Mouse (Mus musculus): ENCODE measurements at regions not wholly inside any gene's neighbourhood (a gene's known extent, or its start where the extent isn't known, plus 50 kb on each side); places are given as distances from the start of the nearest gene placed in this dataset.
"Not testable (repeated sequence)": the region's sequence is repeated elsewhere in the genome, so short reads cannot be mapped to it uniquely, and the experiment has no call there.

DNA sequence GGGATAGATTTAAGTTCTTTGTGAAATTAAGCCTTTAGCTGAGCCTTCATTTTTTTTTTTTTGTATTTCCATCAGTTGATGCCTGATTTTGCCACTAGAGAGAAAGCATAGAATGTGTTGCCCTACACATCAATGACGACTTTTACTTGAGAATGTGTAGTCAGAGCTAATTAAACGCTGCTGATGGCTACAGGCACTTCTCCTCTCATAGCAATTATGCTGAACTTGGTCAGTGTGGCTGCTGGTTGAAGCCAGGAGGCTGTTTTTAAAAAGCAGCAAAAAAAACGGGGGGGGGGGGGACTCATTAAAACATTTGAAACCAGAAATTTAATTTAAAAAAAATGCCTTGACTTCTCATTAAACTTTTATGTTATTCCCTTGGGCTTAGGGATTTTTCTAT is 324.4 kb upstream of the Nectin3 start:
- DNase-seq (ENCODE audit: low spot score in 2 of 2) = no peak
- intact Hi-C loops (cut with DNase I) = no loop called here

DNA sequence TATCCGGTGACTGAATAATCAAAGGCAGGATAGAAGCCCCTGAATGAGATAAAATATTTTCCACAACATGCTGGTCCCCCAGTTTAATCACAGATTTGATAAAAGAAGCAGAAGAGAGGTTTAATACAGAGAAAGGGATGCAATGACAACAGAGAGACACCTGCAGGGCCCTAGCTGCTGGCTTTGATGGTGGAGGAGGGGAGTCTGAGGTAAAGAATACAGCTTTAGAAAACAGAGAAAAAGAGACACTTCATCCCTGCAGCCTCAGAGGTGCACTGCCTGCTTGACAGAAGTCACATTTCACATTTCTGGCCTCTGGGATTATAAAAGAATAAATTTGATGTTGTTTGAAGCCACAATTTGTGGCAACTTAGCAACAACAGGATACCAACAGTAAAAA is 319.9 kb upstream of the Nectin3 start:
- intact Hi-C loops (cut with DNase I) = no loop called here
- DNase-seq (ENCODE audit: low spot score in 2 of 2) = no peak

DNA sequence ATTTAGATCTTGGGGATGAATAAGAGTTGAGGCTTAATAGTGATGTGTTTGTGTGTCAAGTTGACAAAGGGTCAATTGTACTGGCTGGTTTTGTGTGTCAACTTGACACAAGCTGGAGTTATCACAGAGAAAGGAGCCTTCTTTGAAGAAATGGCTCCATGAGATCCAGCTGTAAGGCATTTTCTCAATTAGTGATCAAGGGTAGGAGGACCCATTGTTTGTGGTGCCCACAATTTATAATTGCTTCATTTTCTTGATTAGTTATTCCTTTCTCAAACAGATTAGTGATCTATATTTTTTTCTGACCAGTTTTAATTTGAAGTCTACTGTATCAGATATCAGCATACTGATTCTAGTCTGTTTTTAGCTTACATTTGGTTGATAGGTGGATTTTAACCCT is 313.5 kb upstream of the Nectin3 start:
- intact Hi-C loops (cut with DNase I); DNase-seq (ENCODE audit: low spot score in 2 of 2): not testable (repeated sequence)

DNA sequence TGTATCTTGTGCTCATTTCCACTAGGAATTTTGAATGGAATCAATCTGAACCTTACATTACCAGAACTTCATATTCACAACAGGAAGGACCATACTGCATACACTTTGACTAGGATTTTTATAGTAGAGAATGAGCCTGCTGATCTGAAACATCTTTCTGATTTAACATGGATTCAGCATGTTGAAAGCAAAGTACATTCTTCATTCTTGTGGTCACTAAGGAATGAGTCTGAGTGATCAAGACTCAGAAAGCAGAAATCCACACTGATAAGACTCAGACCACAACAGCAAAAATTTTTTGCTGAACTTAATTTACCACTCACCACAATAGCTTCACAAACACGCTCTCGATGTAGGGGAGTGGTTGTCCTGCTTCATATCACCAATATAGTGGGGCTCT is 309.2 kb upstream of the Nectin3 start:
- no peak for DNase-seq (ENCODE audit: low spot score in 2 of 2)
- intact Hi-C loops (cut with DNase I) = no loop called here

DNA sequence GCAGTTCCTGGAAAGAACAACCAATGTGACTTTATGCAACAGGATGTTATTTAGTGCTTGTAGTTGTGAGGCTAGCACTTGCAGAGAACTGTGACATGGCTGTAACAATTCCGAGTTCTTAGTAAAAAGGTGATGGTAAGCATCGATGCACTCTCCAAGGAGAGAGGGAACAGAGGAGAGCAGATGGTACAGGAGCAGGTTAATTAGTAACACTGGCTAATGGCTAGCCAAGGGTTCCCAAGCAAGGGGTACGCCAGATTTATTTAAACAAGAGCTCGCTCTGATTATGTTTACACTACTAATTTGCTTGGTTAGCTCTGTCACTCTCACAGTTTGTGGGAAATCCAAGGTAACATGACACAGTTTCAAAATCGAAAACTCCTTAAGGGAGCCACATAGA is 278.0 kb upstream of the Nectin3 start:
- DNase-seq (ENCODE audit: low spot score in 2 of 2) = no peak
- intact Hi-C loops (cut with DNase I) = no loop called here

DNA sequence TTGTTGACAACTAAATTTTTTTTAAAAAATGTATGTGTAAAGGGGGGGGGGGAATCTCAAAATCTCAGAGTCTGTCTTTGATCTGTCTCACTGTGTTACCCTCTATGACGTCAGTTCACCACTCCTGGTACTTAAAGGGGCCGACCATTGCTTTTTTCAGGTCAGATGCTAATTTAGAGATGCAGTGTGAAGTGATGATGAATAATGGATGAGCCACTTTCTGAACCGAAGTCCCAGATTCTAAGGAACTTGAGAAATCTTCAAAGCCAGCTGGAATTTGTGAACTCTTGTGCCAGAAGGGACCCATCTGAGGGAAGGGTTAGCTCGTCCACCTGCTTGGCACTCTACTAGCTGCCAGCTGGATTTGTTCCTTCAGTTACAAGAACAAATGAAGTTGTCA is 271.1 kb upstream of the Nectin3 start:
- intact Hi-C loops (cut with DNase I) = no loop called here
- no peak for DNase-seq (ENCODE audit: low spot score in 2 of 2)

DNA sequence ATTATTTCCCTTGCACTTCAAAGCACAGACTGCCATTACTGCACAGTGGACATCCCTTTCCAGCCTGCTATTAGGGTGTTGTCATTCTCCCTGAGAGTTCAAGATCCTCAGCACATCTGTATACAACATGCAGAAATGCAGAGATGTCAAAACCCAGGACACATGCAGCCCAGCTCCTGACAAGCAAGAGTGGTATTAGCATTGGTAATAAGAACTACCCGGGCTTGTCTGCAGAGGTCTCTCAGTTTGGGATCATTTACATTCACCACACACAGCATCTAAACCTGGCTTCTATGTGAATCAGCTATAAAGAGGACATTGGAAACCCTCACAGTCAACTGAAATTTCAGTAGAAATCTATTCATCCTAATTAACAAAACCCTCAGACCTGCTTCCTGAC is 270.1 kb upstream of the Nectin3 start:
- DNase-seq (ENCODE audit: low spot score in 2 of 2) = no peak
- intact Hi-C loops (cut with DNase I) = no loop called here

DNA sequence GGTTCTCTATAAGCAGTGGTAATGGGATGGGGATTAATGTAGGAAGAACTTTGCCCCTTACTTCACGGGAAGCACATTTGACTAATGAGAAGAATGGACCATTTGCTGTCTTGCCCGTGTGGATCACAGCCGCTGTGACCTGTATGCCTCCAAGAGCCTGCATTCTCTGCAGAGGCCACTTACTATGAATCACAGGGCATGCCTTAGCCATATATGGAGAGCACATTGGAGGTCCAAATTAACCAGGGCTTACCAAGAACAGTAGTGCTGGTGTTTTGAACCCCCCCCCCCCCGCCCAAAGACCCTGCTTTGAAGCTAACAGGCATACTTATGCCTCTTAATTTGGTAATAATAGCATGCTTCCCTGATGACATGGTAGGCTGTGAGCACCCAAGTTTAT is 236.8 kb upstream of the Nectin3 start:
- intact Hi-C loops (cut with DNase I) = no loop called here
- DNase-seq (ENCODE audit: low spot score in 2 of 2) = no peak

DNA sequence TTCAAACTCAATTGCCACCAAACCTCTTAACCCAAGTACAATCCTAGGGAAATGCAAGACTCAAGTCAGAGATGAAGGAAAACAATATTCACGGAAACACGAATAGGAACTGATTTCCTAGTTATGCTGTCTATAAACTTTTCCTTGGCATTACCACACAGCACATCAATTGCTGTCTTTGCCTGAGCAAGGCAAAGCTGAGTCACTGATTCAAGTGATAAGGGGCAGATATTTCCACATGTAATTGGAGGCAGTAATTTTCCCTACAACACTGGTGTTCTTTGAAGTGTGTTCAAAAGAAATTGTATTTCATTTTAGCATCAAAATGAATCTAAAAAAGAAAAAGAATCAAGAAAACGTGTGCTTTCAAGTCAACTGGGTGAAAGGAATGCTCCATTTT is 230.1 kb upstream of the Nectin3 start:
- DNase-seq (ENCODE audit: low spot score in 2 of 2) = no peak
- intact Hi-C loops (cut with DNase I) = no loop called here

DNA sequence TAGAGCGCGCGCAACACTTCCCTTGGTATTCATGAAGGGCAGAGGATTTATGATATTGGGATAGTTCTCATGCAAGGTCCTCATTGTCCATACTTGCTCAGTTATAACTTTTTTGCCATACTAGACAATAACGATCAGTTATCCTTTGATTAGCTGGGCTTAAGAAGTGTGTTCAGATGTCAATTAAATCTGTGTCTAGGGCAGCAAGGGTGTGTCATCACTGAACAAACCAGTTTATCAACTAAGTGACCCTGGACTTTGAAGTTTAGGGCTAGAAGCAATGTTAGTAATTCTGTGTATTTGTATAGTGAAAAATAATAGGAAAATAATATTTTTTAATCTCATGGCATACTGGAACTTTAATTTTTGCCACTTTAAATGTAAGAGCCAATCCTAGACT is 225.3 kb upstream of the Nectin3 start:
- no peak for DNase-seq (ENCODE audit: low spot score in 2 of 2)
- intact Hi-C loops (cut with DNase I) = no loop called here

DNA sequence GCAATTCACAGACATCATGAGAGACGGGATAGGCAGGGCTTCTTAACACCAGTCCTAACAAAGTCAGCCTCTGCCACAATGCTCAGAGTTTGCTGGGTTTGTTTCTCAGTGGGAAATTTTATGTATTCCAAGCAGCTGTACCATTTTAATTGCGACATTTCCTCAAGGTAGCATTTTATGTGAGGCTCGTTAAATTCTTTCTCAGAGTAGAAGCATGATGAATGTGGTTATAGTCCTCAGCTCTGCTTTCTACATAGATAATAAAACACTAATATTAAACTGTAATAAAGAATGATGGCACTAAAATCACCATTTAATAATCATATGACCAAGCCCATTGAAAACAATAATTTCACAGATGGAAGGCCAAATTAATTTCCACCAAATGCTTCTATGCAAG is 181.5 kb upstream of the Nectin3 start:
- no peak for DNase-seq (ENCODE audit: low spot score in 2 of 2)
- intact Hi-C loops (cut with DNase I) = no loop called here

DNA sequence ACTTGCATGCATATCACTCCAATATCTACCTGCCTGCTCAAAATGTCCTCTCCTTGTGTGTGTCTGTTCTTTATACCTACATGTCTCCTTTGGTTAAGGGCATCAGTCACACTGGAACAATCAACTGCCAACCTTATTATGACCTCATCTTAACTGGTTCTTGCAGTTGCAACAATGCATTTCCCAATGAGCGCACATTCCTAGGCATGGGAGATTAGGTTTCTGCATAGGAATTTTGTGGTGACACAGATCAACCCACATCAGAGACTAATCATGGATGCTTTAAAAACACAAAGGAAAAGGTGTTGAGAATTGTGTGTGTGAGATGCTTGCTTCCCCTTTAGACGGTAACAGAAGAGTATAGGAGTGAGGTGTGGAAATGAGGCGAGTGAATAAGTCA is 171.3 kb upstream of the Nectin3 start:
- intact Hi-C loops (cut with DNase I) = no loop called here
- DNase-seq (ENCODE audit: low spot score in 2 of 2) = no peak

DNA sequence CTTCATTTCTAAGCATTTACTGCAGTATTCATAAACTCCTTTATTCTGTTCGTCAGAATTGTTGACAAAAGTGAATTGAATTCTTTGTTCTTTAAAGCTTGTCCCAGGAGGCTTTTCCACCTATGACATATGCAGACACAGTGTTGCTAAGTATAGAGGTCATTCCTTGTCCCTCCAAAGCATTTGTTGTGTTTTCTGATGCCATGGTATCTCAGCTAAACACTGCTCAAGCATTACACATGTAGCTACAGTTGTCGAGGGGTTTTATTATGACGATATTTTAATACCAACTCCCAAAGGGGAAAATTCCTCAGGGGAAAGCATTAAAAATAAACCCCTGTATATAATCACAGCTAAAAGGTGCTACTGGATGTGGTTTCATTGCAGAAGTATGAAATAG is 167.2 kb upstream of the Nectin3 start:
- intact Hi-C loops (cut with DNase I) = no loop called here
- no peak for DNase-seq (ENCODE audit: low spot score in 2 of 2)

DNA sequence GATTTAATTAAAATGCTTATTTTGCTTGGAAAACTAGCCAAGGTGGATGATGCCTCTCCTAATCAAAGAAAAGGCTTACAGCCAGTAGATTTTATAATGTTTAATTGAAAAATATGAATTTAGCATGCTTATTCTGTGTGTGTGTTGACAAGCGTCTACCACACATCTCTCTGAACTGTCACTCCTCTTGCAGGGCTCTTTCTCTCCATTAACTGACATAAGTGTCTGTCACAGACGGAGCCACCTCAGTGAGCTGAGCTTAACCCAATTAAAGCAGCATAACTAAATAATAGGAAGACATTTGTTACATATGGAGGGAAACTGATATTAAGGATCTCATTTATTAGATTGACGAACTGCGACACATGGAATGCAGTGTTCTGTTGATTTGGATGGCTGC is 164.7 kb upstream of the Nectin3 start:
- DNase-seq (ENCODE audit: low spot score in 2 of 2) = no peak
- intact Hi-C loops (cut with DNase I) = no loop called here

DNA sequence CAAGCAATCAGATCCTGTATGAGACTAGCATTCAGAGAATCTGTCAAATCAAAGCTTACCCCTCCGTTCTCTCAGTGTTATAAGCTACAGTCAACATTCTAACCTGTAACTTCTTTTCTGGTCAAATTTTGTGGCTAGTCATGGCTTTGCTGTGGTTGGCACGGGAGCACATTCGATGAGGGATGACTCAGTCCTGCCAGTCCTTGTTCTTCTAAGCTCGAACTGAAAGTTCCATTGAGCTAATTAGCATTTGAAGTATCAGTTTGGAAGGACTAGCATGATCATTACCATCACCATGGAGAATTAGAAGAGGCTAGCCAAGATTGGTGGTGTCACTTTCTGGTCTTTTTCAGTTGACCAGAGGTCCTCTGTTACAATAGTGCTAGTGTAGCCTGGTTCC is 156.7 kb upstream of the Nectin3 start:
- DNase-seq (ENCODE audit: low spot score in 2 of 2) = no peak
- intact Hi-C loops (cut with DNase I) = no loop called here

DNA sequence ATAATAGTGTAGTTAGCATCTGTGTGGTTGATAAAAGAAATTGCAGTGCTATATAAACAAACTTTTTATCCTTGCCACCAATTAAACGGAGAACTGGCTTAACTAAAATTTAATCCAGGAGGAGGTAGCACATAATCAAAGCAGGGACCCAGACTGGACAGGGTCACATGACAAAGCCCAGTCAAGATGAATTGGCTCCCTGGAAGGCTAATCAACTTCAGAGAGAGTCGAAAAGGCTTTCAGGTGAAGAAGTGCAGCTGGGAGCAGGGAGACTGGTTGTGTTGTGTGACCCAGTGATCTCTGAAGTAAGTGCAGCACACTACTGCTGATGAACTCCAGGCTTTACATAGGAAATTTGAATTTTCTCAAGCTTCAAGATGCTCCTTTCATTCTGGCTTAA is 127.5 kb upstream of the Nectin3 start:
- no peak for DNase-seq (ENCODE audit: low spot score in 2 of 2)

DNA sequence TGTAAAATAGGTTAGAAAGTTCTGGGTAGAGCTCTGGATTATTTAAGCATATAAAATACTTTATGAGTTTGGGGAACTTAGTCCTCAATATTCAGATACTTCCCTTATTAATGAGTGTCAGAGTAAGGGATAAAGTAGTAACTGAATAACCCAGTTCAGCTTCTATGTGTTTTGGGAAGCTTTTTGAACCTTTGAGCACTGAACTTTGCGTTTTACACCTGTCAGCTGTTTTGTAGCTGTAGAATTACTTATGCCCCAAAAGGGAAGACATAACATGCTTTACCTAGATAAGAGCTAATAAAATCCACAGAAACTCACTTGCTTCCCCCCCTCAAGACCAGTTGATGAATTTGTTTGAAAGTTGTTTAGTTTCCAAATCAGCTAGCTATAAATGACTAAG is 124.9 kb upstream of the Nectin3 start:
- intact Hi-C loops (cut with DNase I) = no loop called here
- no peak for DNase-seq (ENCODE audit: low spot score in 2 of 2)

More for the DNA sequence above, 127.5 kb upstream of the Nectin3 start:
- intact Hi-C loops (cut with DNase I) = no loop called here

DNA sequence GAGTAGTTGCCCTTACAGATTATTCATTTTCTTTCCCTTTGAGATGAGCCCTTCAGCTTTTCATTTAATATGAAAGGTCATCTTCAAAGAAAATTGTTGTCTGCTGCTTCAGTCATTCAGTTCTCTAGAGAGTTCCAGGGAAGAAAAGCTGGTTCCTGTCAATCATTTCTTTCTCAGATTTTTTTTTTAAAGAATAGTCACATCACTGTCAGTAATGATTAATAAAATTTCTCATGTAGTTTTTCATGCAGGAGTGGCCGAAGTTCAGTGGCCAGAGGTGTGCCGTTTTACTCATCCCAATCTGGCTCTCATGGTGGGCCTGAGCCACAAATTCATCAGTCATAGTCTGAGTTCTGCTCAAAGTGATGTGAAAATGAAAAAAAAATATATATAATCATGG is 121.5 kb upstream of the Nectin3 start:
- intact Hi-C loops (cut with DNase I) = no loop called here
- no peak for DNase-seq (ENCODE audit: low spot score in 2 of 2)

DNA sequence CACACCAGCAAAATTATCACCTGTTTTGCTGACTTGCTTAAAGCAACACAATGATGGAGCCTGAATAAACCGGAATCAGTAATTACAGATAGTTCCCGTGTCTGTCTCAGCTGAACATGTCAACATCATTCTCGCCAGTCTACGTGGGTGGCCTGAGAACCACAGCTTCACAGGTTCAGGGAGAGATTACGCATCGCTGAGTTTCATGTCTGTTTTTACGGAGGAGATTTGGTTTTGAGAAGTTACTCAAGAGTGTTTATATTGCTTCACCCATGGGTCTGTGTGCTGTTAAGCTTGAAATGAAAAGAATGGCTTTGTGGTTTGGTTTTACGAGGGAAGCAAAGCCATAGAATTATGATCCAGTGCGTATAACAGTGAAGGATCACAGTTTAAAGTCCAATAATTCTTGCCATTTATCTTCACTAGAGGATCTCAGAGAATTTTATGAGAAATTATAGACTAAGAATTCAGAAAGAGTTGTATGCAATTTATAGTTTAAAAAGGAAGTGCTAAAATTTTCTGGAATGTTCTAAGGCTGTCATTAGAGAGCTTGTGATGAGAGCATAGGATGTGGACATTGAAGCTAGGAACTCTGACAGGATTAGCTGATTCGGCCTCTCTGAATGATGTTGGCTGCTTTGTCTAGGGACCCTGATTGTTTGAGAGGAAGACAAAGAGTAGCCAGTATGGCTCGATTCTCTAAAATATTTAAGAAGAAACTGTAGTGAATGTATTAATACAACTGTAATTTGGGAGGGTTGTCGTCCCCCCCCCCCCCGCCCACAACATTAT is 119.4 kb upstream of the Nectin3 start:
- DNase-seq (ENCODE audit: low spot score in 2 of 2) = no peak
- intact Hi-C loops (cut with DNase I) = no loop called here

DNA sequence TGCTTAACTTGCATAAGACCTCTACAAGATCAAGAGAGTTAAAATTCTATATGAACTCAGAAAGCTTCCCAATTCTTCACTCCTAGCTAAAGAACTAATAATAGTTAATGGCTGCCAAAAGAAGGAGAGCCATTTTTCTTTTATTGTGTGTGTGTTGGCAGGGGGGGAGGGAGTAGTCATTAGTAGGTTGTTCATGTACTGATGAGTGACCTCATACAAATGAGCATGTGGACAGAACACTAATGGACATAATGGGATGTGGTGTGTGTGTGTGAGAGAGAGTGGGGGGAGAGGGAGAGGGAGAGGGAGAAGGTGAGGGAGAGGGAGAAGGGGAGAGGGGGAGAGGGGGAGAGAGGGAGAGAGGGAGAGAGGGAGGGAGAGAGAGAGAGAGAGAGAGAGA is 118.3 kb upstream of the Nectin3 start:
- DNase-seq (ENCODE audit: low spot score in 2 of 2) = no peak
- intact Hi-C loops (cut with DNase I) = no loop called here

DNA sequence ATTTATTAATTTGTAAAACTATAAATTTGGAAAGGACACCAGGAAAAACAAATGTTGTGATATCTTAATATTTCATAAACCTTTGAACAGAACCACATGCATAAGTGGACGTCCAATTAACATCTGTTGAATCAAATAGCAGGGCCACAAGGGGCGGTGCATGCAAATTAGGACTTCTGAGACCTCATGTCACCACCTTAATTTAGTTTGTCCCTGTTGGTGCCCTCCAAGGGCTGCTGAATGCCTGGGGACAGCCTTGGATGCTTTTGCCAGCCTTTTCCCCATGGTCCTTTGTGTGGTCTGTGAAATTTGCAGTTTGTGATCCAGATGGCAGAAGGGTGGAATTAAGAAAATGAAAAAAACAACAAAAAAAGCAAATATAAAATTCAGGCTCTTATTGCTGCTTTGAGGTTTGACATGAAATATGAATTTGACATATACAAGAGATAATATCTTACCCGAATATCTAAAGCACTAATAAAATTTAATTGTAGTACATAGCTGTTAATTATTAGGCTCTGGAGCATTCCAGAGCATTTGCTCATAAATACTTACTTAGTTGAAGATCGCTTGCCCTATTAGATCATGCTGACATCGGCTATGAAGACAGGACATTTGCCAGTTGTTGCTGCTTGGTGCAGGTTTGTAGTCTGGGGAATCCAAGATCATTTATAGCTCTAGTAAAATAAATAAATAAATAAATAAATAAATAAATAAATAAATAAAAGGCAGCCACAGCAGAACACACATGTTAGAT is 114.9 kb upstream of the Nectin3 start:
- DNase-seq (ENCODE audit: low spot score in 2 of 2) = no peak
- intact Hi-C loops (cut with DNase I) = no loop called here

DNA sequence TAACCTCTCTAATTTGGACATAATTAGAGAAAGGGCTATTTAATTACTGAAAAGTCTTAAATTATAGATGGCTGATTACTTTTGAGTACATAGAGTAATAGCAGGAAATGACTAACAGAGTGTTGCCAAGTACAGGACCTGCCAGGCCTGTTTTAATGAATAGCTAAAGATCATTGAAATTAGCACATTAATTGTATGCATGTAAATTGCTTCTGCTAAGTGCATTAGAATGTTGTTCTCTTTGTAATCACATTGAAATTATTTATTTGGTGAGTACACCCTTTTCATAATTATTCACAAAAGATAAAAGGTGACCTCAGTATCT is 107.5 kb upstream of the Nectin3 start:
- intact Hi-C loops (cut with DNase I) = no loop called here

More for the DNA sequence above, 107.5 kb upstream of the Nectin3 start:
- DNase-seq (ENCODE audit: low spot score in 2 of 2) = no peak

All from left cerebral cortex, postnatal 36 days (tissue).